Comparison of ENCODE assay signal across 8 mouse cellular contexts in genomic region chr10:127288328-127288799, GRCm38 (mm10). TPM values are rescaled to one million over a fixed set of nuclear protein-coding genes. Genes with fewer than 3 reads are reported as not detected.
A peak's percentile ranks its signal among the peaks of the same experiment; 100 is the strongest.
DNase-seq lines count a peak whose midpoint lies in the region; ATAC-seq and TF ChIP-seq lines count a peak whose summit lies in the region.

No protein-coding gene starts in this region.

- peaks cover 53% of the 10 kb centered on the region for H3K4me1 ChIP-seq in forebrain, embryonic 15.5 days
- peaks cover 69% of the 10 kb centered on the region for H3K4me1 ChIP-seq in kidney, embryonic 15.5 days
- H3K4me1 ChIP-seq in testis, adult 2 months (ENCODE audit: control insufficient read depth, insufficient read depth, low read length) = peaks cover 22% of the 10 kb centered on the region

- WGBS in forebrain, embryonic 15.5 days = under 1% methylated on average over 15 of the region's 28 CpGs
- under 1% methylated on average over 20 of the region's 28 CpGs for WGBS in kidney, embryonic 15.5 days

- TF ChIP-seq CTCF in testis, adult 2 months (IDR thresholded peaks at IDR 0.05; ENCODE audit: control insufficient read depth, insufficient read depth, insufficient replicate concordance, low read depth, low read length) = no peak

- H3K4me2 ChIP-seq in forebrain, embryonic 15.5 days (replicated peaks) = peak overlapping the region; percentile 91
- H3K4me2 ChIP-seq in kidney, embryonic 15.5 days = peak overlapping the region; percentile 86

- peak overlapping the region; percentile 70 for H3K9ac ChIP-seq in forebrain, embryonic 15.5 days (replicated peaks)
- peak overlapping the region; percentile 61 for H3K9ac ChIP-seq in kidney, embryonic 15.5 days

- H3K27me3 ChIP-seq in forebrain, embryonic 15.5 days = no peaks in the 10 kb centered on the region
- H3K27me3 ChIP-seq in kidney, embryonic 15.5 days = no peaks in the 10 kb centered on the region
- H3K27me3 ChIP-seq in testis, adult 2 months (ENCODE audit: control insufficient read depth, insufficient read depth, low read length) = no peaks in the 10 kb centered on the region

- H3K27ac ChIP-seq in forebrain, embryonic 15.5 days (replicated peaks) = peak overlapping the region; percentile 97
- H3K27ac ChIP-seq in kidney, embryonic 15.5 days = peak overlapping the region; percentile 99
- H3K27ac ChIP-seq in testis, adult 2 months (ENCODE audit: control insufficient read depth, insufficient read depth, low read depth, low read length) = peak overlapping the region; percentile 84

- H3K4me3 ChIP-seq in forebrain, embryonic 15.5 days = peak overlapping the region; percentile 65
- H3K4me3 ChIP-seq in kidney, embryonic 15.5 days (replicated peaks) = peak overlapping the region; percentile 71
- peak overlapping the region; percentile 81 for H3K4me3 ChIP-seq in testis, adult 2 months (ENCODE audit: control insufficient read depth, low read depth, low read length)

- no peaks in the 10 kb centered on the region for H3K9me3 ChIP-seq in forebrain, embryonic 15.5 days
- no peaks in the 10 kb centered on the region for H3K9me3 ChIP-seq in kidney, embryonic 15.5 days (replicated peaks)

- peak; percentile 5; the same call in 1 of the 2 replicates for ATAC-seq in forebrain, embryonic 15.5 days (replicated peaks)
- peak; percentile 27 for ATAC-seq in kidney, embryonic 15.5 days (replicated peaks; ENCODE audit: low FRiP score)

- TF ChIP-seq POLR2A in testis, adult 2 months (IDR thresholded peaks at IDR 0.05; ENCODE audit: control insufficient read depth, low read depth, low read length) = no peak

- H3K36me3 ChIP-seq in forebrain, embryonic 15.5 days = peaks cover 29% of the 10 kb centered on the region
- H3K36me3 ChIP-seq in kidney, embryonic 15.5 days = peaks cover 51% of the 10 kb centered on the region
- no peaks in the 10 kb centered on the region; the same call in none of the 2 replicates for H3K36me3 ChIP-seq in testis, adult 2 months (ENCODE audit: control insufficient read depth, insufficient read depth, low read length)

- peak; percentile 49 for DNase-seq in ovary, postnatal 14 days (ENCODE audit: low spot score)
- DNase-seq in ovary, adult 18-20 months (ENCODE audit: low spot score) = no peak
- DNase-seq in brain, adult 2 months (ENCODE audit: low read depth, low spot score) = peak; percentile 74
- peak; percentile 67 for DNase-seq in lung, postnatal 36 days
- DNase-seq in cerebellum, adult 9-11 months = no peak

RNA-seq across cellular contexts. Expression of gene Mbd6, which starts 0.5 kb away (rescaled TPM):
- polyA plus RNA-seq in forebrain, embryonic 15.5 days (2015; fragmentation: Nextera tagmentation; extraction: Ambion mirVana) = 17.4 and 17.5 TPM in 2 replicates
- polyA plus RNA-seq in kidney, embryonic 15.5 days (2015; fragmentation: Nextera tagmentation; extraction: Ambion mirVana) = 15.9 and 16.1 TPM in 2 replicates
- polyA plus RNA-seq in testis, adult 2 months (2012; rRNA removed) = 61.3 and 74.1 TPM in 2 replicates

RNA-seq across cellular contexts. Expression of gene Dctn2, which starts 22.2 kb away (rescaled TPM):
- 320 and 321 TPM in 2 replicates for polyA plus RNA-seq in forebrain, embryonic 15.5 days (2015; fragmentation: Nextera tagmentation; extraction: Ambion mirVana)
- polyA plus RNA-seq in kidney, embryonic 15.5 days (2015; fragmentation: Nextera tagmentation; extraction: Ambion mirVana) = 169 and 189 TPM in 2 replicates
- polyA plus RNA-seq in testis, adult 2 months (2012; rRNA removed) = 391 and 429 TPM in 2 replicates

RNA-seq across cellular contexts. Expression of gene Mars, which starts 23.2 kb away (rescaled TPM):
- 130 and 137 TPM in 2 replicates for polyA plus RNA-seq in forebrain, embryonic 15.5 days (2015; fragmentation: Nextera tagmentation; extraction: Ambion mirVana)
- 120 and 127 TPM in 2 replicates for polyA plus RNA-seq in kidney, embryonic 15.5 days (2015; fragmentation: Nextera tagmentation; extraction: Ambion mirVana)
- polyA plus RNA-seq in testis, adult 2 months (2012; rRNA removed) = 32.4 and 36.7 TPM in 2 replicates

RNA-seq across cellular contexts. Expression of gene Kif5a, which starts 25.2 kb away (rescaled TPM):
- 76.4 and 80.6 TPM in 2 replicates for polyA plus RNA-seq in forebrain, embryonic 15.5 days (2015; fragmentation: Nextera tagmentation; extraction: Ambion mirVana)
- 1.1 and 1.9 TPM in 2 replicates for polyA plus RNA-seq in kidney, embryonic 15.5 days (2015; fragmentation: Nextera tagmentation; extraction: Ambion mirVana)
- 3.3 and 3.9 TPM in 2 replicates for polyA plus RNA-seq in testis, adult 2 months (2012; rRNA removed)

RNA-seq across cellular contexts. Expression of gene Arhgap9, which starts 33.4 kb away (rescaled TPM):
- polyA plus RNA-seq in forebrain, embryonic 15.5 days (2015; fragmentation: Nextera tagmentation; extraction: Ambion mirVana) = 0.62 and 1.1 TPM in 2 replicates
- 3.1 and 3.3 TPM in 2 replicates for polyA plus RNA-seq in kidney, embryonic 15.5 days (2015; fragmentation: Nextera tagmentation; extraction: Ambion mirVana)
- 0.32 and 0.34 TPM in 2 replicates for polyA plus RNA-seq in testis, adult 2 months (2012; rRNA removed)

Comparison
In these comparisons a context has a peak if more than half of its experiments do, and no peak if none do; other contexts are left out.
1. DNase-seq: peak in ovary, postnatal 14 days (single experiment), brain, adult 2 months (single experiment) and lung, postnatal 36 days (single experiment); none in ovary, adult 18-20 months (single experiment) and cerebellum, adult 9-11 months (single experiment).
2. Peak in every context shown above with its lines, with median percentiles within 50 percentile points of each other: H3K27ac ChIP-seq and H3K4me3 ChIP-seq.